Mouse (Mus musculus): ENCODE results near the gene Vmn2r33.
"Not testable (repeated sequence)": the region's sequence is repeated elsewhere in the genome, so short reads cannot be mapped to it uniquely, and the experiment has no call there.

Gene Vmn2r33

GRCm38 (mm10) chr7:7566686-7567085 lies at the start of gene Vmn2r33:
Gene Vmn2r33, minus strand, starts transcription at chr7:7566786.
- DNase-seq, result not testable (repeated sequence)

Measured in cerebellum, postnatal 10 days (tissue).